Mouse (Mus musculus): Measurements from ENCODE around the gene 4930412O13Rik.

Gene 4930412O13Rik

DNA sequence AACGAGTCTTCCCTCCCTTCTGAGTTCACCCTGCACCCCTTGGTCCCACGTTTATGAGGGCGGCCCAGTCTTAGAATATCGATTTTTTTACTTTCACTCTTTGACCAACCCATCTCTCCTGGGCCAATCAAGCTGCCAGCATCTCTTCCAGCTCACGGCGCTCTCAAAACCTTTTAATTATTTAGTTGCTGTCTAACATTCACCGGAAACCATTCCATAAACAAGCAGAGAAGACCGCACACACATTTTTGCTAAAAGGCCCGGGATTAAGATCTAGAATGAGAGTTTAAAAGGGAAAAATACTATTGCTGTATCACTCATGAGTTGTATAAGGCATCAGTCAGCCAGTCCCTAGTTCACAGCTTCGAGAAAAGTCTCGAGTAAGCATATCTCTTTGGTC lies 781 bp upstream of the 4930412O13Rik start:
- no peak for DNase-seq (ENCODE audit: low spot score in 2 of 2)

DNA sequence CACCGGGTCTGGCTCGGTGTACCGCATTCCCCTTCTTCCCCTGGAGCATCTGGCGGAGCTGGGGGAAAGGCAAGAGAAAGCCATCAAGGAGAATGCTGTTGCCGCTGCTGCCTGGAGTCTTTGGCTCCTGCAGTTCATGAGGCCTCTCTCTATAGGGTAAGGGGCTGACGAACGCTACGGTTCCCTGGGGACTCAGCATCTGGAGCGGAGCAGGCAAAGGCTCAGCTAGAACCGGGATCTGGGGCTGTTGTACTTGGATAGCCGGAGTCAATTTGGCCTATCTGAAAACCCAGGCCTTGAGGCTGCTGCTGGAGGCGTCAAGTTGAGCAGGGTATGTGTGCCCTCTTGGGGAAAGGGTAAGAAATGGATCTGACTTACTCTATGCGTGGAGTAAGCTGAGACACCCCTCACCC lies 565 bp downstream of the 4930412O13Rik start:
- DNase-seq (ENCODE audit: low spot score in 2 of 2): no peak

DNA sequence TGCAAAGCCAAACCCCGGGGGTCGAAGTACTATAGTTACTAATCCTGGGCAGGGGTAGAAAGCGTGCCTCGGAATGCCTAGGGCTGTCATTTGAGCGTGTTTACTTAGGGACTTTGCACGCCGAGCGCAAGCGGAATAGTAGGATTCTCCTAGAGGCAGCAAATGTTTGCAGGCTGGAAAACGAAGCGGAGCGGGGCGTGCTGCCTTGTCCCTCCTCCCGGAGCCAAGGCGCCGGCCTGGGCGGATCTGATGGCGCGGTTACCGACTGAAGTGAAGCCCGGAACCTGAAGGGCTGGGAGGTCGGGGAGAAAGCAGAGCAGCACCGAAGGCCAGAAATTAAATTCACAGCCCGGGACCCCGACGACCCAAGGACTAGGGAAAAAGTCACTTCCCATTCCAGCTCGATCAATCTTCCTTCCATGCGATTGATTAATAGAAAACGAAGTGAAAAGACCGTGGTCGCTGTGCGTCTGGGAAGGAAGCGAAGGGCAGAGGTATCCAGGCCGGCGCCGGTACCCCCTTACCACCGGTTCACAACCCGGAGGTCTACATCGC lies 1.4 kb downstream of the 4930412O13Rik start:
- no peak for DNase-seq (ENCODE audit: low spot score in 2 of 2)

- DNase-seq (ENCODE audit: low spot score in 2 of 2): no peak
Observed at GRCm38 (mm10) chr2:9882926-9883802, 2.1 kb downstream of the 4930412O13Rik start.

- DNase-seq (ENCODE audit: low spot score in 2 of 2): no peak
Observed at GRCm38 (mm10) chr2:9883803-9884532, 2.9 kb downstream of the 4930412O13Rik start.

DNA sequence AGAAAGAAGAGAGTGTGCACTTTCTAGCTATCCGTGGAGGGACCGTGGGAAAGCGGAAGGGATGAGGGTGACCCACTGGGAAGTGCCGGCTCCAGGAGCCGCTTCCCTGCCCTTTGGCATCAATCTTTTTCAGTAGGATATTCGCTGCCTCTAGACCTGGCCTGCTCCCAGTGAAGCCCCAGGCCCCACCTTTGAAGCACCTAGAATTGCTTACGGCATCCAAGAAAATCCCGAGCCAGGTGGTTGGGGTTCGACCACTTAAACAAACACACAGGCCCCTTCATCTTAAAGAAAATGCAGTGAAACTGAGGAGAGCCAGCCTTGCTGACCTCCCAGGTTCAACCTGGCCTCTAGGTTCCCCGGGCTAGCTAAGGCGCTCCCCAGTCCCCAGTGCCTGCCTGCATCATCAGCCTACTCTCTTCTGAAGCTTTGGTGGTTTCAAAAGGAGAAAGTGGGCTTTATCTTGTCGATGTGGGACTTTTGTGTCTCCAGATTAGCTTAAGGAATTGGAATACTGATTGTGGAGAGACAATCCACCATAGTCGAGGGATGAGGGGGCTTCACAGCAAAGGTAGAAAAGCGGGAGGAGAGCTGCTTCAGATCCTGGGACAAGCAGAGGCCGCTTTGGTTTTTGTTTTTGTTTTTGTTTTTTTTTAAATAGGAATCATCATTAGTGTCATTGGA lies 3.6 kb downstream of the 4930412O13Rik start:
- DNase-seq (ENCODE audit: low spot score in 2 of 2): no peak

GRCm38 (mm10) chr2:9885217-9885770 lies 4.2 kb downstream of the 4930412O13Rik start:
- DNase-seq (ENCODE audit: low spot score in 2 of 2): no peak

DNA sequence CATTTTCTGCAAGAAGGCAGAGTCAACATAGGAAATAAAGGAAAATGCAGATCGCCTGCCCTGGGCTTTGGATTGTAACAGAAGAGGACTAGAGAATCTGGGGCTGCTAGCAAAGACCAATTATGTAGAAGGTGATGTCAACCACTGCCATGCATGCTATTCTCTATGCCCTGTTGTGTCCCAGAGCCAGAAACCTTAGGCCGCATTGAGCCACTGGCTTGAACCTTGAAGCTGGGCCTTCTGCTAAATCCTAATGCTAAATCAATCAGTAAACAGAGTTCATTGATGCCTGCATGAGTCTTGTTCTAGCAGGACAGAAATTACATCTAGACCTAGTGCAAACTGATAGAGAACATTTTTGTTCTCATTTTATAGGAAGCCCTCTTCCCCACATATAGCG lies 5.0 kb downstream of the 4930412O13Rik start:
- no peak for DNase-seq (ENCODE audit: low spot score in 2 of 2)

DNA sequence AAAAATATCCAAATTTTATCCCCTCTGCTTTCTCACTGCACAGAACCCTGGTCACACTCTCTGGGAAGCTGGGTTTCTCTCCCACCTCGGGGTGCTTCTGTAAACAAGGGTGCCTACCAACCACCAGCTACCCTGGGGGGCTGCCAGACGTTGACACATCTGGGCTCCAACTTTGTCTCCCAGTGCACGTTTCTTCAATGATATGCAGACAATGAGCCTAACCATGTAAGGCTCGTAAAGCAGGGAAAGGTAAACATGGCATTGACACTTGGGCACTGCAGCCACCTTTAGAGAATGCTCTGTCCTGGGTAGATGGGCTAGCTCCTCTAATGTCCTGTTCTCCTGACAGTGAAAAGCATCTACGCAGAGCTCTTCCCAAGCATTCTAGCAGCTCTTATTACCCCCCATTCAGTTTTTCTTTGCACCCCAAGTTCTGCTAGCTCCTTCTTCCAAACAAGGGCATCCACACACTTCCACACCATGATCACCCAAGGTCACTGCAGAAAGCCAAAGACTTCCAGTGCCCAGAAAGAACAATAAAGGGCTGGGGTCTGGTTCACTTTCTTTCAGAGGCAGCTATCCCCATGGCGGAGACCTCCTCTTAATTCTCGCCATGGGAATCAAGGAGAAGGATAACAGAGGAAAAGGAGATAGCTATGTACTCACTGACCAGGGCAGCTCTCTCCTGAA lies 6.0 kb downstream of the 4930412O13Rik start:
- DNase-seq (ENCODE audit: low spot score in 2 of 2): no peak

DNA sequence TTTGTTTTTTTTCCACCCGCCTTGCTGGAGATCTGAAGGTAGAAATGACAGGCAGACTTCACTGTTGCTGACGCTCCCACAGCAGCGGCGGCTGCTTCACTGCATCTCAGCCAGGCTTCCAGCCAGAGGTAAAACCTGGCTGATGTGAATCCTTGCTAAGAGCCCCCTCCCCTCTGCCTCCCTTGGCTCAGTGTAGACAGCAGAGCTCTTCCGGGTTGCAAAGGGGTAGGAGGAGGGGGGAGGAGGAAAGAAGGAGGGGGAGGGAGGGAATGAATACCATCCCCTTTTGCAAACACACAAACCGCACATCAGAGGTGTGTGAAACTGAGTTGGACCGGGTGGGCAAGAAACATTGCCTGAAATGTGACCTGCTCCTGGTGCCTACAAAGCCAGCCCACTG lies 6.6 kb downstream of the 4930412O13Rik start:
- no peak for DNase-seq (ENCODE audit: low spot score in 2 of 2)

DNA sequence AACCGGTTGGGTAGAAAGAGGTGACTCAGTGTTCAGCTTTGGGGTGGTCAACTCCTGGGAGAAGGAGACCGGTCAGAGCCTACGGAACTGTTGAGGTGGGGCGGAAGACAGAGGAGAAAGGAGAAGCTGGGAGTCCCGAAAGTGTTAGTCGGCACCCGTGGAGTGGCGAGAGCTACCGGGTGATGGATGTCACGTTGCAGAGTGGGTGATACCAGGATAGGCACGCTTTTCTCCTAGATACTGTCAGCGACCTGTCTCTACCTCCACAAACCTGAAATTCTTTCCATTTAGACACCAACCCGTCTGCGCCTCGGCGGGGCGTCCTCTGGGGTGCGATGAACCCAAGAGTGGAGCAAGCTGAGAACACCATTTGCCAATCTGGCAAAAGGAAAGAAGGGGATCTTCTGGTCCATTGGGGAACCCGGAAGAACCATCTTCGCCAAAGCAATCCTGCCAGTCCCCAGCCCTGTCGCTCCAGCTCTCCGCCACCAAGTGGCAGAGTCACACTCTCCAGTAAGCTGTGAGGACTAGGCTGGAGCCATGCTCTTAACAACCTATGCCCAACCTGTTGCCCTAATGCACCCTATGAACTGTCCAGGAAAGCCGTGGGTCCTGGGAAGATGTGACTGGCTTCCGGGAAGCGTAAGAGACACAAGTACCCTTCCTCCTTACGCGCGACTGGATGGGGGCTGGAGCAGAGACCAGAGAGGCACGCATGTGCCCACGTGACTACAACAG lies 8.0 kb downstream of the 4930412O13Rik start, which contains the start of gene 9230102O04Rik:
Gene 9230102O04Rik (minus strand): TSS at position 628 of the 738 bp plus-strand sequence.
- no peak for DNase-seq (ENCODE audit: low spot score in 2 of 2)

DNA sequence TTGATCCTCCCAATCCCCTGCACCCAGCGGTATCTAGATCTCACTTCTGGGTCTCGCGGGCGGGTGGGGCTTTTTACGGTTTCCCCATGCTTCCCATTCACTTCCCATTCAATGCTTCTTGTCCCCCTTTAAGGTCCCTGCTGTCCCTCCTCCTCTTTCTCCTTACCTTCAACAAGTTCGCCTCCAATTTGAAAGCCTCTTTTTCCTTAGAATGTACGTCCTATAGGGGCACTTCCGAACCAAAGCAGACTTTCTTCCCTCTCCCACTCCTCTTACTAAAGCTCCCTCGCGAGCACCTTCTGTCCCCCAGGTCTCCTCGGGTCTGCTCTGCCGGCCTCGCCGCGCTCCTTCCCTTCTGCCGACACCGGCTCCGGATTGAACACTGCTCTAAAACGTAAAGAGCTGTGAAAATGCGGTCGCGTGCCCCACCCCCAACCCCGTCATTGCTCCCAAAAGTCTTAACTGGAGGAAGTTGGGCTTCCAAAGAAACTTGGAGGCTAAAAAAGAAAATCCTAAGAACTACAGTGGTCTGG lies 8.7 kb downstream of the 4930412O13Rik start, which contains the start of gene Gata3:
Gene Gata3 (minus strand): TSS at position 384 of the 533 bp plus-strand sequence.
- no peak for DNase-seq (ENCODE audit: low spot score in 2 of 2)

DNA sequence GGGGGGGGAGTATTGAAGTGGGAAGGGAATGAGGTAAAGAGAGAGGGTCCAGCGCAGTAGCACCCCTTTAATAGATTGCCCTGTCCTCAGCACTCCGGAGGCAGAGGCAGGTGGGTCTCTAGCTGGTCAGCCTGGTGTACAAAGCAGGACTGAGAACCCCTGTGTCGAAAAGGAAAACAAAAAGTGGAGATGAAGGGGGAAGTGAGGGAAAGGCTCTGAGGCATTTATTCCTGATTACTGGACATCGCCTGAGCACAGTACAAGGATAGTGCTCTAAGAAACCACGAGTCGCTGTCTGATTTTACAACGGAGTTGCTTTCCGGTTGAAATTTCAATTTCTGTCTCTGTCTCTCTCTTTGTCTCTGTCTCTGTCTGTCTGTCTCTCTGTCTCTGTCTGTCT lies 9.2 kb downstream of the 4930412O13Rik start:
- no peak for DNase-seq (ENCODE audit: low spot score in 2 of 2)

GRCm38 (mm10) chr2:9890906-9891305 lies 9.9 kb downstream of the 4930412O13Rik start:
- no peak for DNase-seq (ENCODE audit: low spot score in 2 of 2)

DNA sequence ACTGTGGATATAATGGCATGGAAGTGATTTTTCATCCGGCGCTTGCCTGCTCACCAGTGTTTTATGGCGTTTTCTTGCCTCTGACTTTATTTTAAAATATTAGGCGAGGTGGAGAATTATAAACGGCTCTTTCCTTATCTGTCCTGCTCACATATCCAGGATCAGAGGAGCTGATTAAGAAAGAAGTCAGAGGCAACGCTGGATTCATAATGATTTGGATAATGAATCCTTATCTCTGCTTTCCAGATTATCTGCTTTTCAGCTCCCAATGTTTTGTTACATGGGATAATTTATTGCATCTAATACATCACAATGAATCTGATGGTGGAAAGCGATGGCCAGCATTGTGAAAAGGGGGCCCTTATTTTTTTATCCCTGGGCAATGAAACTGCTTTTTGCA lies 11.5 kb downstream of the 4930412O13Rik start:
- no peak for DNase-seq (ENCODE audit: low spot score in 2 of 2)

- no peak for DNase-seq (ENCODE audit: low spot score in 2 of 2)
Observed at GRCm38 (mm10) chr2:9893272-9893953, 12.4 kb downstream of the 4930412O13Rik start.

DNA sequence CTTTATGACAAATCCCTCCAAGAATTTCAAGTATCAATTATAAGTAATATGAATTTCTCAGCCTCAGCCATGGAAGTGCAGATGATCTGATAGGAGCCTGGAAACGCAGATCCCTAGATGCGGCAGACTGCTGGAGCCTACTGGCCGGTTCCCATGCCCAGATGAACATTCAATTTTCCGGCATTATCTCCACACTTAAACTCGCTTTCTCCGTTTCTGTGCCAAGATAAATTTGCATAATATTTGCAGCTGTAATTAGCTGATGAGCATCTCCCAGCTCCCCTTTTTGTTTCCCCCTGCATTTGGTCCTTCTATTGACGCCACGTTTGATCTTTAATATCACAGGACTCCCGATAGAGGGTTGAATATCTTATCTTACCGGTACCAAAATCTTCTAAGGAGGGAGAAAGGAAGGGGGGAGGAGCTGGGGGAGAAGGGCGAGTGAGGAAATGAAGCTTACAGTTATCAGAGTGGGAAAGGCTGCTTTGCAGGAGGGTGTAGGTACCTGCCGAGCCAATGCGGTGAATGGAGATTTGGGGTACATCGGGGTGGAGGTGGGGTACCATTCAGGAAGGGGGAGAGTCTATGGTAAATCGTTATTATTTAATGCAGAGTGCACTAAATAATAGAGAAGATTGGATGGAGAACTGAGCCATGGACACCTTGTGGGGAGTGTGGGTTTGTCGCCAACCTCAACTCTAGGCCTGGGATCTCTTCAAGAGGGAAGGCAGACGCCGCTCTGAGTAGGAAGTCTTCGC lies 14.0 kb downstream of the 4930412O13Rik start:
- no peak for DNase-seq (ENCODE audit: low spot score in 2 of 2)

DNA sequence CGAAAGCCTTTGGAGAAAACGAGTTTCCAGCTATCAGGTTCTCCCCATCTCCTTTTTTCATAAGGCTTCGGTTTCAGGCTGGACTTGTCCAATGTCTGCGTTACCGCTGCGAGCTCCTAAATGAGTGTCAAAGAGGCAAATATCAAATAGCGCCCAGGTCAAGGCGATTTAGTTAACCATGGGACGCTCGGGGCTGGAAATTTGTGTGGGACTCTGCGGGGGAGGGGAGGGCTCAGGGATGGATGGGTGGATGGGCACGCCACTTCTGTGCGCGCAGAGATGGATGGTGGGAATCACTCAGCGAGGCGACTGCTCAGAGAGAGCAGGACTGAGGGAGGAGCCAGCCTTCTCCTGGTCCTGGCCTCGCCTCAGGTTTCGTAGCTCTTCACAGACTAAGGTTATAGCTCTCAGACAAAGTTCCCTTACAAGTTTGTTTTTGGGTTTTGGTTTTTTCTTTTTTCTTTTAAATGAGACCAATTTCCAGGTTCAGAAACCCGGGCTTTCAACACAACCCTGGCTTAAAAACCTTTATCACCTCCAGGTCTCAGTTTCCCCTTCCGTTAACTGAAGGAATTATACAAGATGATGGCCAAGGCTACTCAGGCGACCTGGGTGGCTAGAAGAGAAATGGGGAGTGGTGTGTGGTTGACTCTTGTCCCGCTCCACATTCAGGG lies 15.2 kb downstream of the 4930412O13Rik start:
- no peak for DNase-seq (ENCODE audit: low spot score in 2 of 2)
